Mouse (Mus musculus): ENCODE results near the gene Cox17.

DNA sequence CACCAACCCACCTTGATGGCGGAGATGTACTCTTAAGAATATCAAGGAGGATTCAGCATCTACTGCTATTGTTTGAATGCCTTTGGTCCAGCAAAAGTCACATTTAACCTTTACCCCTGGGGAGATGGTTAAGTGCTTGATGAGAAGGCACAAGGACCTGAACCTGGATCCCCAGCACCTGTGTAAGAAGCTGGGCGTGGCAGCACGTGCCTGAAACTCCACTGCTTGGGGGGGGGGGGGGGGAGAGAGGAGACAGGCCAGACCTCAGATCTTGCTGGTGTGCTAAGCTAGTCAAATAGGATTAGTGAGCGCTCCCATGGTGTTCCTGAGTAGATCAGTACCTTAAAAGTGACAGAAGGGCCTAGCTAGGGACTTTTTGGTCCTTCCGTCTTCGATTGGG lies 54.7 kb downstream of the Cox17 start:
- TF ChIP-seq POLR2A (IDR thresholded peaks at IDR 0.05; ENCODE audit: borderline replicate concordance, insufficient read depth, low read length) (no peak), CTCF (IDR thresholded peaks at IDR 0.05; ENCODE audit: borderline replicate concordance, insufficient read depth, low read depth, low read length) (no peak)

Measured in cerebellum, adult 2 months (tissue).